In genomic region chr7:127491846-127492245, GRCm38 (mm10) we compare ENCODE assay signal across 17 mouse cellular contexts.
"Had no signal": no experiment of that assay in that cellular context is flagged by ENCODE, and none has a peak within 500 bp of the region (broad histone marks: within the 10 kb centered on the region; RNA-seq: fewer than 3 reads in every experiment).

No protein-coding gene starts in this region.

- H3K4me2 ChIP-seq: limb, embryonic 15.5 days; liver, embryonic 12.5 days; lung, embryonic 14.5 days; midbrain, embryonic 12.5 days; neural tube, embryonic 13.5 days; neural tube, embryonic 15.5 days had no signal

- ATAC-seq: liver, embryonic 12.5 days; midbrain, embryonic 16.5 days had no signal

- H3K4me1 ChIP-seq: limb, embryonic 15.5 days; liver, embryonic 12.5 days; midbrain, embryonic 12.5 days; neural tube, embryonic 13.5 days; neural tube, embryonic 15.5 days had no signal

- H3K27ac ChIP-seq: limb, embryonic 15.5 days; liver, embryonic 12.5 days; liver, embryonic 14.5 days; midbrain, embryonic 12.5 days; neural tube, embryonic 13.5 days; neural tube, embryonic 15.5 days had no signal

- DNase-seq: lung, embryonic 14.5 days; midbrain, embryonic 14.5 days; right cerebral cortex, adult 18-20 months; right cerebral cortex, postnatal 25 days; right cerebral cortex, postnatal 4 days; spleen, adult 18-20 months; thymus, adult 18-20 months; thymus, postnatal 14 days; thymus, postnatal 36 days had no signal

- H3K9me3 ChIP-seq: limb, embryonic 15.5 days; liver, embryonic 12.5 days; midbrain, embryonic 12.5 days; neural tube, embryonic 13.5 days; neural tube, embryonic 15.5 days had no signal

- H3K4me3 ChIP-seq: limb, embryonic 15.5 days; liver, embryonic 12.5 days; midbrain, embryonic 12.5 days; myocyte; neural tube, embryonic 13.5 days; neural tube, embryonic 15.5 days had no signal

- H3K9ac ChIP-seq: limb, embryonic 15.5 days; liver, embryonic 12.5 days; liver, embryonic 14.5 days; lung, embryonic 14.5 days; midbrain, embryonic 12.5 days; neural tube, embryonic 13.5 days; neural tube, embryonic 15.5 days had no signal

- H3K27me3 ChIP-seq: limb, embryonic 15.5 days; liver, embryonic 12.5 days; midbrain, embryonic 12.5 days; neural tube, embryonic 13.5 days; neural tube, embryonic 15.5 days had no signal
